Mouse (Mus musculus) kidney, adult 9 months (tissue): ENCODE data around the gene Gjc2.
"Not testable (repeated sequence)": the region's sequence is repeated elsewhere in the genome, so short reads cannot be mapped to it uniquely, and the experiment has no call there.

Experiments
- DNase-seq: peaks from one replicate; pipeline ENCODE4 v3.0.0; 2022

Gjc2 gene

DNA sequence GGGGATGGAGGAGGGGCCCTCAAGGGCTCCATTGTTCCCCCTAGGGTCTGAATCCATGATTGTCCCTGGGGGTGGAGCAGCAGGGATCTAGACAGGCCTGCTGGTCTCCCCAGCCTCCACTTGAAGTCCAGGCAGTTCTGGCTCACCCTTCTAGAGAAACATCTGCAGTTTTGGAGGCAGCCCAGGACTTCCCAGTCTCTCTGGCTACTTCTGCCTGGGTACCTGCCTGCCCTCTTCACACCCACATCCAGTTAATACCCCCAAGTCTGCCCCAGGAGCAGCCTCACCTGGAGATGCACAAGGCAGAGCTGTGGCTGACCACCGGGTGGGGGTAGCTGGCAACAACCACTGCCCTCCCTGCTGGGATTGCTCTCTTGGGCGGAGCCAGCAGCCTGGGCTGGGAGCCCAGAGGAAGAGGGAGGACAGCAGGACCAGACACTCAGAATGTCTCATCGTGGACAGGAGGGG, at the start of gene Gjc2:
Gene Gjc2 (minus strand): TSS at position 350 of the 468 bp plus-strand sequence.
- peak; percentile 29 for DNase-seq

DNA sequence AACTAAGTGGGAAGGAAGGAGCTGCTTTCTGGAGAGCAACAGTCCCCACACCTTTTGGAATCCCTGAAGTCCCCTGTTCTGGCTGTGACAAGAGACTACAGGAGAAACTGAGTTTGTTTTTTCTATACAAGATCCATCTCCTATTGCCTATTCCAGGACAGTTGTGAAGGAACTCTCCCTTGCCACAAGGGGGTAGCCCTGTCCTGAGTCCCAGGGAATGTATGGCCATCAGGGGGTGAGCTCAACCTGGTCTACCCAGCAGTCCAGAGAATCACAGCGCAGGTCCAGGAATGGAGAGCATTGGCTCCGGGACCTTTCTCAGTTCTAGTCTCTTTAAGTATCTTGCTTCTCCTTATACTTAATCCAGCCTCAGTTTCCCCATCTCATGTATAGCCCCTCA, 49.8 kb upstream of the Gjc2 start:
- no peak for DNase-seq

DNA sequence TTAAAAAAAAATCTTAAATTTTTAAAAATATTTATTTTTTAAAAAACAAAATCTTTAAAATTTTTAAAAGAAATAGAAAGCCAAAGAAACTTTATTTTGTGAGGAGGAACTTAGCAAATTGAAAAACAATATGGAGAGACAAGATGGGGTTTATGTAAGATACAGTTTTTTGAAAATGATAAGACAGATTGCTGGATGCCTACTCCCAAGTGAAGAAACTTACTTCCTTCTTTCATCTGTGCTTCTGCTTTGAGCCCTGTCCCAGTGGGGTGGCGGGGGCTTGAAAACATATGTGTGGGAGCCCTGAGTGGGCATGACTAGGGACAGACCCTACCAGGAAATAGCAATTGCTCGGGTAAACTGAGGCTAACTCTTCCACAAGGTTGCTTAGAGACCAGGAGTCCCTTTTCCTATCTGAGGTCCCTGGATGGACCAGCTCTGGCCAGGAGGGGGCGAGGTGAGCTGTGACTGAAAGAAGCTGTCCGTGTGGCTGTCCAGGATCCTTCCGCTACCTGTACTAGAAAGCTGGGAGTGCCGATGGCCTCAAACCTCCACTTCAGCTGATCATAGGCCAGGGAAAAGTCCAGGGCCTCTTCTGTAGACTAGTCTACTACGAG, 47.2 kb upstream of the Gjc2 start:
- DNase-seq, result peak; percentile 81

GRCm38 (mm10) chr11:59228122-59228953, 45.3 kb upstream of the Gjc2 start, which contains the start of gene Arf1:
TSS of gene Arf1 (minus strand) at chr11:59228270.
- DNase-seq, result peak; percentile 98

DNA sequence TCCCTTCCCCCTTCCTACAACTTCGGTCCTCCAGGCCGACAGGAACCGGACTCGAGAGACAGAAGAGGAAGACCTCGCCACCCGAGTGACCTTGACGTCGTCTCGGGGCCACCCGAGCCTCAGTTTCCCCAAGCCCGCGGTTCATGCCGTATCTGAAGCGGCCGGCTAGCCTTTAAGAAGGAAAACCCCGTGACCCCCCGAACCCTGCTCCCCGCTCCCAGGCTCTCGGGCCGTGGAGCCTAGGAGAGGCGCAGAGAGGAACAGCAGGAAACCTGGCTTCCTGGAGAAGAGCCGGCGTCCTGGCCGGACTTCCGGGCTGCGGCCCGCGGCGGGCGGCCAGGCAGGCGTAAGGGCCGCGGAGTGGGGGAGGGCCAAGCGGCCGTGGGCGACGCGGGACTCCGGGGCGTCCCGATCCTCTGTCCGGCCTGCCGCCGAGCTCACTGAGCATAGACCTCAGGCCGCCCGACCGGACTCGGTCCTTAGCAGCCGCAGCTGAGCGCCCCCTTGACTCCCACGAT, 44.6 kb upstream of the Gjc2 start:
- peak; percentile 49 for DNase-seq

DNA sequence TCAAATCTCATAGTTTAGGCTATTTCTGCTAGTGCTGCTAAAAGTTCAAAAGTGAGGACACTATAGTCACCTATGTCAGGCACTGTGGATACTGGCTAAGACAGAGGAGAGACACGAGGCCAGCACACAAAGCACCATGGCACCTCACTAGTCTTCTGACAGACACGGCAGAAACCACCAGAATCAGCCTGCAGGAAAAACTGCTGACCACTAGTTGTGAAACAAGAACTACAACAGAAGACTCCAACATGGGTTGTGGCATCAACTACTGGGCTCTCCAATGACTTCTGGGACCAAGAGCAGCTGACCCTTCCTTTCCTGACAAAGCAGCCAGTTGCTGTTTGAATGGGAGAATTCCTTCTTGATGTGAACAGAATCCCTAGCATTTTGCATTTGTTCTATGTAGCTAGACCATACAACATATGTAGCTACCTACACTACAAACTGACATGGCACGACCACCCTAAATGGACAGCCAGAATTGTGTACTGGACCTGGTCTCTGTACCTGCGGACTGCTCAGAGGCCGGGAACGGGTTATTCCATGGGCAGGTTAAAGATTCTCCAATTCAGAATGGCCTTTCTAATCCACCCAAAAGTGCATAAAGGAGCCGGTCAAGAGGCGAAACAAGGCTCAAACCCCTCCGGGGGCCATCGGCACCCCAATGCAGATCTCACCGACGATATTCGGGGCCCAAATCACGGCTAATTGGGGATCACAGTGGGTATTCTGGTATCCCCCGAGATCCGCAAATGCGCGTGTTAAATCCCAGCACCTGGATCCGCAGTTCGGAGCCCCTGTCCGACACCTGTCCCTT, 44.0 kb upstream of the Gjc2 start:
- DNase-seq, result peak; percentile 67

DNA sequence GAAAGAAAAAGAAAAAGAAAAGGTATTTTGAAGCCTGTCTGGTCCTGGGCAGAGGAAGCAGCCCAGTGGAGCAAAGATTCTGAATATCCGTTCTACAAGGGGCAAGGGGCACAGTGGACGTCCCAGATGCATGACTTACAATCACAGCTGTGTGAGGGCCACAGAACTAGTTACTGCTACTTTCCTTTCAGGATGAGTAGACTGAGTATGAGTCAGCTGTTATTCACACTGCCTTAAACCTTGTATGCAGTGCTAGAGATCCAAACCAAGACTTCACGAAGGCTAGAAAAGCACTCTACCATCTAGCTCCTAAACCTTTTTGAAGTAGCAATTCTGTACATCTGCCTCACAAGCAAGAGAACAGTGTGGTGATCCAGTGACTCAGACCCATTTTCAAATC, 43.2 kb upstream of the Gjc2 start:
- peak; percentile 25 for DNase-seq

DNA sequence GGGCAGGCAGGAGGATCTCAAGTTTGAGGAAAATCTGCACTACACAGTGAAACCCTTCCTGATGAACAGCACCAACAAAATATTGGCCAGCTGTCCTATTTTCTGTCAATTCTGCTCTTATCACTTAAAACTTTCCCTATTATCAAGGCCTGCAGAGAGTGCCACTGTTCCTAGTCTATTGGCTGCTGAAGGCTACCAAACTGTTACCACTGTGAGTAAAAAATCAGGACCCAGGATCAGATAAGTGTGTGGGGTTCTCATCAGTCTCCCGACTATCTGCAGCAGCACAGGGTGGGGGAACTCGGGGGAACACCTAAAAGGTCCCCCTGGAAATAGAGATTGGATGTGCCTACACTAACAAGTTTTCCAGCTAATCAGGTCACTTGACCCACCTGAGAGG, 42.2 kb upstream of the Gjc2 start:
- no peak for DNase-seq

DNA sequence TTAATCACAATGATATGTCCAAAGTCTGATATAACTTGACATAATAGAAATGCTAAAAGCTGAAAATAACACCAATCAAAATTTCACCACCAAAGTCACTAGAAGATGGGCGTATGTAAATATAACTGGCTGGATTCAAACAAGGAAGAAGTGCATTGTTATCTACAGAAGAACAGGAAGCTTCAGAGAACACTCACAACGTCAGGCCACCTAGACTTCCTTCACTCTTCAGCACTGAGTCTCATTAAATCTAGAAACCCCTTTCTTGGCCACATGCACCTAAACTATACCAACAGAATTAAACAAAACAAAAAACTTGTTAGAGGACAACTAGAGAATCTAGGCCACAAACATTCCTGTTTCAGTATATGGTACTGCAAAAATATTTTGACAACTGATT, 41.5 kb upstream of the Gjc2 start:
- no peak for DNase-seq

GRCm38 (mm10) chr11:59224025-59224424, 41.0 kb upstream of the Gjc2 start:
- no peak for DNase-seq

- no peak for DNase-seq
Measured at GRCm38 (mm10) chr11:59222306-59222705, 39.3 kb upstream of the Gjc2 start.

GRCm38 (mm10) chr11:59221604-59222003, 38.6 kb upstream of the Gjc2 start:
- no peak for DNase-seq

GRCm38 (mm10) chr11:59219064-59219463, 36.1 kb upstream of the Gjc2 start:
- DNase-seq, result no peak

DNA sequence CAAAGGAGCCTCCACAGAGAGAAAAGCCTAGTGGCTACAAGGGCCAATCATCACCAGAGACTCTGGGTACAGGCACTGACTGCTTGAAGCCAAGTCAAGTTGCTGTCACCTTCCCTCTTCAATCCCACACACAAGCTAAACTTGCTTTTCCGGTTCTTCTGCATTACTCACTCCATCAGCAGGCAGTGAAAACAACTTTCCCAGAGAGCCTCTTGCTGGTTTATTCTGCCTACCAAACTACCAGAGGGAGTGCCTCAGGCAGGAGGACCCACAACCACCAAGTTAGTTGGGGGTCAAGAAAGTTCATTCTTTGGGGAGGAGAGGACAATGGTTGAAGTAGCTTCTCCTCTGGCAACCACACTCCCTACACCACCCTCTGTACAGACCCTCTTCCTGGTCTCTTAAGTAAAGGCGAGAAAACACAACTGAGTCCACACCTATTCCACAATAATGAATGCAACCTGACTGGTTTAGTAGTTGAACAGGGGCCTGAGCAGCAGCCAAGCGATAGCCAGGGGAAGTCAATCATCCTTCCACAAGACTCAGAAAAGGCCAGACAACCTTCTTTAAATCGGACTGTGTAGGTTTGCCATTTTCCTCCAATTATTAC, 35.5 kb upstream of the Gjc2 start:
- peak; percentile 73 for DNase-seq

- no peak for DNase-seq
Measured at GRCm38 (mm10) chr11:59216955-59217354, 33.9 kb upstream of the Gjc2 start.

GRCm38 (mm10) chr11:59212892-59213494, 30.0 kb upstream of the Gjc2 start:
- DNase-seq, result peak; percentile 18

DNA sequence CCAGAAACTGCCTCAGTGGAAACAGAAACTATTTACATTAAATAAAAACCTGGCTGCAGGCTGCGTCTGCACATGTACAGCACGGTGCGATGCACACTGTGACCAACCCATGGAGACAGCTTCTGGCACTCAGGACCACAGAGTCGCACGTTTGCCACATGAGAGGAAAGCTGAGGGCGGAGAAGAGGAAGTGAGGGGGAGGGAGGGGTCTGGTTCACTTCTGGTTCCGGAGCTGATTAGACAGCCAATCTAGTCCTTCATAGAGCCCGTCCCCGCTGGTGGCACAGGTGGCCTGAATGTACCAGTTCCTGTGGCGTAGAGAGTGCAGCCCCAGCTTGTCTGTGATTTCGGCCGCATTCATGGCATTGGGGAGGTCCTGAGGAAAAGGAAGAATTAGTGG, 29.3 kb upstream of the Gjc2 start:
- DNase-seq, result peak; percentile 21

DNA sequence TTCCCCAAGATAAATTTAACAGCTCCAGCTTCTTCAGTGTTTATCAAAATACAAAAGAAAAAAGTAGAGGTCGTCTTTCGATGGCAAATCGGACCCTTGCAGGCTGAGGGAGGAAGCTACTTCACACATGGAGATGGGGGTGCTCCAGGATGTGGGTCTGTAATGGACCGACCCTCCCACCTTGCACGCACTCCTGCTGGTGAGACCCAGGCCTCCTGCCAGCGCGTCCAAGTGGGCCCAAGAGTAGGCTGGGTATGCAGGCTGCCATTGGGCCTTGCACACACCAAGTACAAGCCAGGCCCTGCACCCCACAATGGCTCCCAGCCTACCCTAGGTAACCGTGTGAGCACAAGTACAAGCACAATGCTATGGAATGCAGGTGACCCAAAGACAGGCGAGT, 28.5 kb upstream of the Gjc2 start:
- not testable (repeated sequence) for DNase-seq

GRCm38 (mm10) chr11:59210020-59210419, 27.0 kb upstream of the Gjc2 start:
- DNase-seq, result no peak

DNA sequence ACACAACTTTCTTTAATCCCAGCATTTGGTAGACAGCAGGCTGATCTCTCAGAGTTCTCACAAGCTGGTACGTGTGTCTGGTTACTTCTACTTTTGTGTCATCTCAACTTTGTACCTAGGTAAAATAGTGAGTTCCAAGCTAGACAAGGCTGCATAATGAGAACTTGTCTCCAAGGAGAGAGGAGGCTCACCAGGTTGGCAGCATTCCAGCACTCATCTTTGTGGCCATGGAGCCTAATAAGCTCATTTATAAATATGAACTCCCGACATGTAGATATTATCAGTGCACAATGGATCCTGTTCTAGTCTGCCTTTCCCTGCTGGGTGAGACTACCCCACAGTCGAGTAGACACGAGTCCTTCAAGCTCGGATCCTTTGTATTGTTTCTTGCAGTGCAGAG, 26.6 kb upstream of the Gjc2 start:
- no peak for DNase-seq

DNA sequence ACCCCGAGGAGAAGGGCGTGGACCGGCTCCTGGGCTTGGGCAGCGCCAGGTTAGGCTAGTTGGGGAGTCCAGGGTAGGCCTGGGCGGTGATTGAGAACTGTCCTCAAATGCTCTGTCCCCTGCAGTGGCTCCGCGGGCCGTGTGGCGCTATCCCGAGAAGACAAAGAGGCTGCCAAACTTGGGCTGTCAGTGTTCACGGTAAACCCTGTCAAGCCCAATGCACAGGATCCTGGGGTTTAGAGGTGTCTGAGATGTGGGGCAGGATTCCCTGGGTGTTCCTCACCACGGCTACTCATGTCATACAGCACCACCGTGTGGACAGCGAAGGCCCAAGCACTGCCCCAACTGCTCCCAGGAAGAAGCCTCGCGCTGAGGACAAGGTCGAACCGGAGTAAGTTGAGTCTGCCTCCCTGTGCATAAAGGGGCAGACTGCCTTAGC, 26.0 kb upstream of the Gjc2 start:
- peak; percentile 83 for DNase-seq

- peak; percentile 94 for DNase-seq
Measured at GRCm38 (mm10) chr11:59208153-59208831, 25.3 kb upstream of the Gjc2 start, which contains the start of gene 2310033P09Rik. TSS of gene 2310033P09Rik (plus strand) at chr11:59208321.
